10 mouse cellular contexts compared by ENCODE assay signal in the genomic region with DNA sequence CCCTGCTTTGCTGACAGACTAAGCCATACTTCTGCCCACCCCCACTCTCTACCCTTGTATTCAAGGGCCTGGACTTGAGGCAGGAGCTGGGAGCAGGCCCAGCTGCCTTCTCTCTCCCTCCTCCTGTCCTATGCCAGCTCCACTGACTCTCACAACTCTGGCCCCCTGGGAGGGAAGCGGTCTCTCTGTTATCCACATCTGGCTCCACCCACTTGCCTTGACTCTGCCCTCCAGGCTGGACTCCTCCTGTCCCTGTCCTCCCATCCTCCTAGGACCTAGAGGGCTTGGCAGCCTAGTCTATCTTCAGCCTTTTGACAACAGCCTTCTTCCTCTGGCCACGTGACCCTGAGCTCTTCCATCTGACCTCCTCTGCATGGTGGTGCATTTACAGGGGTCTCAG.
DNase-seq lines count a peak whose midpoint lies in the region; ATAC-seq and TF ChIP-seq lines count a peak whose summit lies in the region.
"Had no signal": no experiment of that assay in that cellular context is flagged by ENCODE, and none has a peak within 500 bp of the region (broad histone marks: within the 10 kb centered on the region; RNA-seq: fewer than 3 reads in every experiment).

No protein-coding gene starts in this region.

- H3K9ac ChIP-seq in lung, embryonic 15.5 days = no peak overlapping the region
- no peak overlapping the region for H3K9ac ChIP-seq in forebrain, embryonic 15.5 days (replicated peaks)
- H3K9ac ChIP-seq: midbrain, embryonic 13.5 days; neural tube, embryonic 15.5 days had no signal

- intact Hi-C loops in gastrocnemius, adult 2 months (cut with DNase I) = no loop called here

- H3K36me3 ChIP-seq in lung, embryonic 15.5 days = no peaks in the 10 kb centered on the region
- no peaks in the 10 kb centered on the region for H3K36me3 ChIP-seq in forebrain, embryonic 15.5 days
- H3K36me3 ChIP-seq in thymus, adult 2 months (ENCODE audit: control insufficient read depth, insufficient read depth, low read length) = no peaks in the 10 kb centered on the region
- H3K36me3 ChIP-seq: midbrain, embryonic 13.5 days; neural tube, embryonic 15.5 days had no signal

- DNase-seq in gastrocnemius, adult 2 months = peak; percentile 42
- DNase-seq in gastrocnemius, adult 18-20 months (ENCODE audit: low spot score) = no peak
- DNase-seq in adipocyte (ENCODE audit: low spot score) = peak; percentile 93
- peak; percentile 56 for DNase-seq in kidney, adult 18-20 months
- no peak for DNase-seq in thymus, adult 2 months

- H3K4me3 ChIP-seq in gastrocnemius, adult 2 months = no peak overlapping the region
- no peak overlapping the region for H3K4me3 ChIP-seq in lung, embryonic 15.5 days
- H3K4me3 ChIP-seq in forebrain, embryonic 15.5 days = no peak overlapping the region
- no peak overlapping the region for H3K4me3 ChIP-seq in thymus, adult 2 months (ENCODE audit: control insufficient read depth, insufficient read depth, low read length)
- H3K4me3 ChIP-seq: midbrain, embryonic 13.5 days; neural tube, embryonic 15.5 days had no signal

- peaks cover 36% of the 10 kb centered on the region for H3K4me1 ChIP-seq in lung, embryonic 15.5 days
- 0 out of 2 replicates have a peak, but pooled peaks cover 5% of the 10 kb centered on the region for H3K4me1 ChIP-seq in forebrain, embryonic 15.5 days
- H3K4me1 ChIP-seq in thymus, adult 2 months (replicated peaks; ENCODE audit: control insufficient read depth, insufficient read depth, low read length) = no peaks in the 10 kb centered on the region
- H3K4me1 ChIP-seq: midbrain, embryonic 13.5 days had no signal

- no peak overlapping the region for H3K4me2 ChIP-seq in lung, embryonic 15.5 days
- H3K4me2 ChIP-seq in forebrain, embryonic 15.5 days (replicated peaks) = no peak overlapping the region
- H3K4me2 ChIP-seq: midbrain, embryonic 13.5 days; neural tube, embryonic 15.5 days had no signal

- peak overlapping the region; percentile 12; the same call in 1 of the 2 replicates for H3K27ac ChIP-seq in gastrocnemius, adult 2 months
- peak overlapping the region; percentile 24; the same call in 1 of the 2 replicates for H3K27ac ChIP-seq in lung, embryonic 15.5 days
- H3K27ac ChIP-seq in forebrain, embryonic 15.5 days (replicated peaks) = no peak overlapping the region
- H3K27ac ChIP-seq in thymus, adult 2 months (ENCODE audit: control insufficient read depth, insufficient read depth, low read length) = no peak overlapping the region
- H3K27ac ChIP-seq: midbrain, embryonic 13.5 days; neural tube, embryonic 15.5 days had no signal

- peak; percentile 47 for ATAC-seq in lung, embryonic 15.5 days (ENCODE audit: borderline replicate concordance, extremely low read depth, low FRiP score, low TSS enrichment)
- no peak for ATAC-seq in megakaryocyte, adult 5-6 weeks (ENCODE audit: poor library complexity, severe bottlenecking)
- ATAC-seq in forebrain, embryonic 15.5 days (replicated peaks) = no peak
- ATAC-seq: midbrain, embryonic 13.5 days had no signal

- TF ChIP-seq POLR2A in thymus, adult 2 months (IDR thresholded peaks at IDR 0.05; ENCODE audit: control insufficient read depth, extremely low read depth, insufficient read depth, low read length, poor library complexity) = no peak

- H3K27me3 ChIP-seq in lung, embryonic 15.5 days = no peaks in the 10 kb centered on the region
- H3K27me3 ChIP-seq in forebrain, embryonic 15.5 days = 0 out of 2 replicates have a peak, but pooled peaks cover 6% of the 10 kb centered on the region
- no peaks in the 10 kb centered on the region for H3K27me3 ChIP-seq in thymus, adult 2 months (ENCODE audit: control insufficient read depth, insufficient read depth, low read length)
- H3K27me3 ChIP-seq: midbrain, embryonic 13.5 days had no signal

- no peaks in the 10 kb centered on the region; the same call in 1 of the 2 replicates for H3K9me3 ChIP-seq in lung, embryonic 15.5 days
- H3K9me3 ChIP-seq in forebrain, embryonic 15.5 days = no peaks in the 10 kb centered on the region
- H3K9me3 ChIP-seq: midbrain, embryonic 13.5 days; neural tube, embryonic 15.5 days had no signal

- TF ChIP-seq CTCF in gastrocnemius, adult 2 months (IDR thresholded peaks at IDR 0.05) = no peak
- TF ChIP-seq CTCF in thymus, adult 2 months (IDR thresholded peaks at IDR 0.05; ENCODE audit: borderline replicate concordance, control insufficient read depth, extremely low read depth, insufficient read depth, low read length, poor library complexity) = no peak

- 35% methylated on average over 2 of the region's 2 CpGs for WGBS in lung, embryonic 15.5 days
- WGBS in forebrain, embryonic 15.5 days = 31% methylated on average over 2 of the region's 2 CpGs
- 83% methylated on average over 2 of the region's 2 CpGs for WGBS in thymus, adult 2 months

Comparison
In these comparisons a context has a peak if more than half of its experiments do, and no peak if none do; other contexts are left out.
1. DNase-seq: peak in gastrocnemius, adult 2 months (single experiment), adipocyte (single experiment) and kidney, adult 18-20 months (single experiment); none in gastrocnemius, adult 18-20 months (single experiment) and thymus, adult 2 months (single experiment).
2. H3K27ac ChIP-seq: peak in gastrocnemius, adult 2 months (single experiment) and lung, embryonic 15.5 days (single experiment); none in forebrain, embryonic 15.5 days (single experiment) and thymus, adult 2 months (single experiment).